Mouse (Mus musculus) heart, postnatal 10 days (tissue): ENCODE results near the gene Egfl7. TPM values are rescaled to one million over a fixed set of nuclear protein-coding genes. Genes with fewer than 3 reads are reported as not detected.
A peak's percentile ranks its signal among the peaks of the same experiment; 100 is the strongest.

Experiments
- DNase-seq, 2 experiments: peaks; one replicate each; pipeline ENCODE4 v3.0.0; 2021
- intact Hi-C: fragments of 180-260 bp; cut with DNase I; formaldehyde crosslinking; loops from one replicate; pipeline ENCODE4 v1.15.1; 2025
- total RNA-seq, 2 experiments: library from RNA; stranded (reverse); gene quantifications; 2 replicates each; pipeline ENCODE4 v1.2.3; 2021

Egfl7 gene
- total RNA-seq, 2 experiments from 2014 or later = 325 to 346 TPM

DNA sequence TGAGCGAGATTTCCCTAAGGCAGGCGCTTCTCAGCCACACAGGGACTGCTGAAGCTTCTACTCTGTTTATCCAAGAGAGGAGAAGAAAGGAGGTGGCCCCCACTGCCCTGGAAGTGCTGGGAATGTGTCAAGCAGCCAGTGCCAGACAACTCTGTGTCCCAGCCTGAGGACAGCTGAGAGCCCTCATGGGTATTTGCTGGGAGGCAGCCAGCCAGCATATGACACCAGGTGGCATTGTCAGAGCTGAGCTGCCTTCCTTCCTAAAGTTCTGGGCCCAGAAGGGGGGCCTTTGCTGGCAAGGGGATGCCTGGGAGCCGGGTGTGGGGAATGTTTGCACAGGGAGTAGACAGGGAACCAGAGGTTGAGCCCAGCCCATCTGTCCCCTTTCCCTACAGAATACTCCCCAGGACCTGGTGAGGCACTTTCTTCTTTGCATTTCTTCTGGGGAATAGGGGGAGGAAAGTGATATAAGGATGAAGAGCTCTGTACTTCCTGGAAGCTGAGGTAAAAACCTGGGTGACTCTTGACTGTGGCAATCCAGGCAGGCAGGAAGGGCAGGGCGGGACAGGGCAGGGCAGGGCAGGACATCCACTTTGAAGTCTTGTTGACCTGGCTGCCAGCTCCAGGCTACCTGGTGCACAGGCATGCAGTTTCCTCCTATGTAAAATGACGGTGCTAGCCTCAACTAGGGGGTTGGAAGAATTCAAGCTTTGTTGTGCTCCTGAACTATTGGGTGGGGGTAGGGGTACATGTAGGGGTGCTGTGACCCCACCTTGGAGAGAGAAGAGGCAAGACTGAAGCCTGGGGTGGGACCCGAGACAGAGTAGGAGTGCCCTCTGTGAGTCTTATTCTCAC lies 27.5 kb downstream of the Egfl7 start:
- peak; percentile 85 to 90 for DNase-seq

DNA sequence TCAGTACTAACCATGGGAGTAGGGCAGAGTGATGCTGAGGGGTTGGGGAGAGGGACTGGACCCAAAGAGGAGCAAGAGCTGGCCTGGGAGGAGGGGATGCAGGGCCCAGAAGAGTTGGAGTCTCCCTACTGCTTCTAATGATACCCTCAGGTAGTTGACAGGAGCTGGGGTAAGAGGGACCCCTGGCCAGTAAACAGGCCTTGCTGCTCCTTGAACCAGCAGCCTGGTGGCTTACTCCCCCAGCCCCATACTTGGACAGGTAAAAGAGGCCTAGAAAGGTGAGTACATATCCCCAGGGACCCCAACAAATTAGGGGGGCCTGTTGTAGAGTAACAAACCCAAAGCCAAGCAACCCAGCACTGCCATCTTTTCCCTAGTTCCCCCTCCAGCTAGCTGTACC lies 29.0 kb downstream of the Egfl7 start:
- DNase-seq = no peak
- intact Hi-C loops = no loop called here

More for the DNA sequence above, 27.5 kb downstream of the Egfl7 start:
- intact Hi-C loops = no loop called here

DNA sequence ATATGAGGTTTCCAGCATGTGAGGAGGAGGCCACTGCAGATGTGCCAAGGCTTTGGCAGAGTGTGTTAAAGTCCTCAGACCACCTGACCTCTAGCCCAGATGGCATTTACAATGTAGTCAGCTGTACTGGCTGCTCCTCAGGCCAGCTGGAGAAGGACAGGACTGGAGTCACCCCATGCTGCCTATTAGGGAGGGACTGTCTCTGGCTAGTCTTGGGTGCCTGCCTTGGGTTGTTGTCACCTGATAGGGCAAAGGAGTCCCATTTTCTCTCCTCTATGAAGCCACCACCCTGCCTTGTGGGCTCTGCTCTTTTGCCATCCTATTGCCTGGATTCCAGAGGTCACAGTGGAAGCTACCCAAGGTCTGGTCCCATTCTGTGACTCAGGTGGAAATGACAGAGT lies 29.4 kb downstream of the Egfl7 start:
- intact Hi-C loops = no loop called here
- DNase-seq = peak; percentile 81 to 82

DNA sequence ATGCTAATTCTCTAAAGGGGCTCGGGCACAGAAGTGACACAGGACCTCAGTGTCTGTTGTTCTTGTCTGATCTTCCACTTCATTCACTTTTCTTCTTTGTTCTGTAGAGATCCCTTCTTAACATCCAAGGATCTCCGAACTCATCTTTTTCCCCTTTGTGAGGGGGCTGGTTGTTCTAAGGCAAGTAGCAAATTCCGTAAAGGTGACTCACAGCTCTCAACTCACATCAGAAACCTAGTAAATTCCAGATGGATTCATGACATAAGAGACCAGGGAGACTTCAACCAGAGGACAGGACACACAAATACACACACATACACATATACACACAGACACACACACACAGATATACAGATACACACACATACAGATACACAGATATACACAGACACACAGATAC lies 30.7 kb downstream of the Egfl7 start:
- intact Hi-C loops = no loop called here
- no peak for DNase-seq

DNA sequence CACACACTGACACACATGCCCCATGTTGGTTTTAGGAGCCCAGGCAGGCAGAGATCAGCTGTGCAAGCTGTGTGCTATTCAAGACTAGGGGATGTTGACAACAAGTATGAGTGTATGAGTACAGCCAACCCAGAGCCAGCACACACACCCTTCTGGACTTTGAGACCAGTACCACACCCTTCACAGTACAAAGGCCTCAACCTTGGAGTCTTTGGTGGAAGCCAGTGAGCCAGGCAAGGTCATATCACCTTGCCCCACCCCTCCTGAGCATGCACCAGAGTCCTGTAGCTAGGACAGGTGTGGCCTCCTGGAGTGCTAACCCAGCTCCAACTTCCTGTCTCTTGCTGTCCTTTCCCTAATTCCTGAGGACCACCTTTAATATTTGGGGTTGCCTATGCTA lies 31.2 kb downstream of the Egfl7 start:
- DNase-seq = no peak
- intact Hi-C loops = no loop called here

DNA sequence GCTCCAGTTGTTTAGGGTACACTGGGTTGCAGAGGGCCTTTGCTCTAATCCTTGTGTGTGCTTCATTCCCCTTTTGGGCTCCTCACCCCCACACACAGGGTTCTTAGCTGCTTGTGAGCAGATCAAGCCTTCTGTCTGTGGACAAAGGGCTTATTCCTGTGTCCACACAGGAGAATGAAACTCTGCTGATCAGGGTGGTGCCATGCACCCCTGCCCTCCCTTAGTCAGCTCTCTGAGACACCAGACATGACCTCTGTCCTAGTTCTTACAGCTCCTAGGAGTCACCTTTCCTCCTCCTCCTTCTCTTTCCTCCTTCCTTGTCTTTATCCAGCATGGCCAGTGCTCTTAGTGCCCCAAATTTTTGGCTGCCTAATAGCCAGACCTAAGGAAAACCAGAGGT lies 32.1 kb downstream of the Egfl7 start:
- intact Hi-C loops = no loop called here
- DNase-seq = no peak

DNA sequence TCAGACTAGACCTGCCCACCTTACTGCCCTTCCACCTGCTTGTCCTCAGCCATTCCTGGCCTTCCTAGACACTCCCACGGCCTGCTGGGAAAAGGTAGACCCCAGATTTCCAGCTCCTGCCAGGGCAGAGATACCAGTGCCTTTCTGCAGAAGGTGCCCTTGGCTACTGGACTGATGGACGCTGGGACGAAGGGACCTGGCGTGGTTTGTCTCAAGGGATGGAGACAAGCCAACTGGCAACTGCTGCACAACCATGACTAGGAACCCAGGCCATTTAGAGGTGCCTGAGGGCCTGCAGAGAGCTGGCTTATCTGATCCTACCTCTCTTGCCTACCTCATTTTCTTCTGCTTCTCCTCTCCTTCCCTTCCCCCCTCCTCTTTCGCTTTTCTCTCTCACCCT lies 35.1 kb downstream of the Egfl7 start:
- intact Hi-C loops = no loop called here
- peak; percentile 68 to 77 for DNase-seq

DNA sequence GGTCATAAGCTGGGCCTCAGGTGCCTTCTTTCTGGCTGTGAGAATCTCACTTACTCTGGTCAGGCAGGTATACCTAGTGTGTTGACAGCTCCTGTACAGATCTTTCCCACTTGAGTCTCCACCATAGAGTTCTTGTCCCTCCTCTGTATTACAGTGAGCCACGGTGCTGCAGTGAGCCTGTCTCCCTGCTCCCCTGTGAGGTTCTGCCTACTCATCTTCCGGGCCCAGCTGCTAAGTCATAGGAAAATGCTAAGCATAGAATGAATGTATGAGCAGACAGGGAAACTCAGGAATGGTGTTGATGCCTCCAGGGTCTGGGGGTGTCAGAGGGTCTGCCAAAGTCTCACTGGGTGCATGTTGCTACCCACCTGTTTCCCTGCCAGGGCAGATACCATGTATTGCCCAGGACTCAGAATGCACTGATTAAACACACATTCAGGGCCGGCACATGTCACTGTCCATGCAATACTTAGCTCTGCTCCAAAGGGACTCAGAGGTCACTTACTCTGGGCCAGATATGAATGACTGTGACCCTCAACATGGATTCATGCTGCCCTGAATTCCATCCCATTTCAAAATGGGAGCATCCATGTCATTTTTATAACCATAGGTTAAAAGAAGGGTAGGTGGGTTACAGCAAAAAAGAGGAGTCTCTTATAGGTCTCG lies 35.8 kb downstream of the Egfl7 start:
- intact Hi-C loops = no loop called here
- no peak for DNase-seq

DNA sequence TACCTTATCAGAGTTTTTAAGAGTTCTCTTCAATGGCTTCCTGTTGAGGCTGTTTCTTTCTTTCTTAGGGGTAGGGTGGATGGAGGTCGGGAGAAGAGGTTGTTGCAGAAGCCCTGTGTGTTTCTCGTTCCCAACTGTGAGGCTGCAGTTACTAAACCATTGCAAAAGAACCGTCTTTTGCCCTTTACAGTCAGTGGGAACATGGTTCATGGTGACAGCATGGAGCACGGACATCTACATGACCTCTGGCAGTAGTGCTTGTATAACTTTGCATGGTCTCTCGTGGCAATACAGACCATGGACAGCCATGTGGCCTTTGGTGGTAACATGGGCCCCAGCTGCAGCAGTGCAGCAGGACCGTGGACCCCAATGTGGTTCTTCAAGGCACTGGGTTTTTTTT lies 37.5 kb downstream of the Egfl7 start:
- DNase-seq = no peak
- intact Hi-C loops = no loop called here

DNA sequence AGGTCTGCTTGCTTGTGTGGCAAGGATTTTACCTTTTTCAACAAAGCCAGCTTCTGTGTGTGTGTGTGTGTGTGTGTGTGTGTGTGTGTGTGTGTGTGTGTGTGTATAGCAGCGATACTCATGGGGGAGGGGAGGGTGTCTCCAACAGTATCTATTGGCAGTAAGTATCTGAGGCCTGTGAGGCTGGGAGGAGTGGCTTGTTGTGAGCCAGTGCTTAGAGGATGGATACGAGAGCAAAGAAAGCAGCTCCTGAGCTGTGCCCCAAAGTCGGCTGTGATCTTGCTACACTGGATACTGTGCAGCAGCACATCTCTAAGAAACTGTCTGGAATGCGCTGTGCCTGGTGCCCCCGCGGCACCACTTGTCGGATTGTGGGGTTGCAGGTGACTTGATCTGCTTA lies 38.1 kb downstream of the Egfl7 start:
- intact Hi-C loops = no loop called here
- no peak for DNase-seq

DNA sequence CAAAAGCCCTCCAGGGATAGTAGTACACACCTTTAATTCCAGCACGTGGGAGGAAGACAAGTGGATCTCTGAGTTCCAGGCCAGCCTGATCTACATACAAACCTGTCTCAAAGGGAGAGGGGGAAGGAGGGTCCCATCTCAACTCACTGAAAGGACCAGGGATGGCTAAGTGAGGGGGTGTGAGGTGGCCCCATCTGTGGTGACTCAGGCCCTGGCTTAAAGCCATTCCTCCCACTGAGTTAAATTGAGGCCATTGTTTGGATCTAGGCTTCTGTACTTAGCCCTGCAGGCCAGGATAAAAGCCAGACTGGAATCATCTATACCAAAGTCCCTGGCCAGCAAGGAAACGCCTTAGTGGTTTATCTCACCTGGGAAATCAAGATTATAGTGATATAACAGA lies 41.4 kb downstream of the Egfl7 start:
- DNase-seq = no peak
- intact Hi-C loops = no loop called here

DNA sequence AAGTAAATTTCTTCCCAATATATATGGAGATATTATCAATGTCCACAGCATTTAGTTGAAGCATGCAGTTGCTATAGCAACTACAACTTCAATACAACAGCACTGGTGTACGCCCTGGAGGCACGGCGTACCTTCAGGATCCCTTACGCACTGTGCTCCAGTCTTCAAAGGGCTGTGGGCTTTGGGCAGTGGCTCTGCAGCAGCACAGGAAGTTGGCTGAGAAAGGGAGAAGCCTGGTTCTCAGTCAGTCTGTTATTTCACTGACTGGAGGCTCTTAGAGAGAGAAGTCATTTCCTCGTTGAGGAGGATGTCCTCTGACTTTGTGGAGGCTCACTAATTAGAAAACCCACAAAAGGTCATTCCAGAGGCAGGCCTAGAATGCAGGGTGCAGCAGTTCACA lies 43.2 kb downstream of the Egfl7 start:
- intact Hi-C loops = no loop called here
- DNase-seq = no peak

DNA sequence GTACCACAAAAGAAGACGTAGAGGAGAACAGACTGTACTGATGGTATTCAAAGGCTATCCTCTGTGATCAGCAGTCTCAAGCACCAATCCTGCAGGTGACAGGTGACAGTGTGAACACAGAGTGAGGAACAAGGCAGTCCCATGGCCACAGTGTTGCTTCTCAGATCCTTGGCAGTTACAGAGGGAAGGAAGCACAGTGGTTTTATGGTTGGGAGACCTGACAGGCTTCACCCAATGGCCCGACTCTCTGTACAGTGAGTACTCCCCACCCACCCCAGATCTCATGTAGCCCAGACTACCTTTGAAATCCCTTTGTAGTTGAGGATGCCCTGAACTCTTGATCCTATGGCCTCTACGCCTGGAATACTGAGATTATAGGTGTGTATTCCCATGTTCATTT lies 45.6 kb downstream of the Egfl7 start:
- intact Hi-C loops = no loop called here
- no peak for DNase-seq

DNA sequence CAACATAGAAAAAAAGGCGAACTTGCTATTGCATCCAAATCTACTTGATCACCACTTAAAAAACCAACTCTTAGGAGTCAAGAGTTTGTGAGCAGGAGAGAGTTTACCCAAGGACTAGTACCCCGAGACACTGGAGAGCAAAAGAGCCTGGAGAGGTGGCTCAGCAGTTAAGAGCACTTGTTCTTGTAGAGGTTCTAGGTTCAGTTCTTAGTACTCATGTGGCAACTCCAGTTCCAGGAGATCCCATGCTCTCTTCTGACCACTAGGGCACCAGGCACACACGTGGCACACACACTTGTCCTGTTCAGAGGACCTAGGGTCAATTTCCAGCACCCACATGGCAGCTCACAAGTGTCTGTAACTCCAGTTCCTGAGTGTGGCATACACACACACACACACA lies 46.3 kb downstream of the Egfl7 start:
- intact Hi-C loops = no loop called here
- no peak for DNase-seq

DNA sequence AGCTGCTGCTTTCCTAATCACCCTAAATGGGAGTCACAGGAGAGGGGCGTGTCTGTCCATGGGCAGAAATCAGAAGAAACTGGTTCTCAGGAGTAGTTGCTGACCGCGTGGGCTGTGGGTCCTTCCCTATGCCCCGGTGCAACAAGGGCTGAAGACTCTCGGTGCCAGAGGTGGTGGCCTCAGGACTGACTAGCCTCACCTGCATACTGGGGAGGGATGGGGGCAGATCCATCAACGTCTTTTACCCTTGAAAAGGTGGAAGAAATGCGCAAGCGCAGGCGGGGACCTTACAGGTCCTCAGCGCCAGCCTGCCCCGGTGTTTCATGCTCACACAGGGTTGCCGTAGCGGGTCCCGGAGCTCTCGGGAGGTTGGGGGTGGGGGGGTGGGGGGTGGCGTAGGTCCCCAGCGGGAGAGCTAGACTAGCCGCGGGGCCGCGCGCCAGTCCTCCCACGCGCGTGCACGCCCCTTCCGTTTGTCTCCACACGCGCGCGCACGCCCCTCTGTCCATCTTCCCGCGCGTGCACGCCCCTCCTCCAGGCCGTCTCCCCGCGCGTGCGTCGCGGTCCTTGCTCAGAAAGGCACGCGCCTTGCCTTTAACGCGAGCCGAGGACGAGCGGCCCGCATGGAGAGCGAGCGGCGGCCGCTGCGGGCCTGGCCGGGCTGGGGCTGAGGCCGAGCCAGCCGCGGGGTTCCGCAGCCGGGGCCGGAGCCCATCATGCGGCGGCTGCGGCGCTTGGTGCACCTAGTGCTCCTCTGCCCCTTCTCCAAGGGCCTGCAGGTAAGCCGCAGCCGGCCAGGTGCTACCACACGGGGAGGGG lies 48.3 kb downstream of the Egfl7 start, which contains the start of gene Fam69b:
Fam69b (plus strand) TSS at position 537 of the 819 bp plus-strand sequence.
- intact Hi-C loops = no loop called here

DNA sequence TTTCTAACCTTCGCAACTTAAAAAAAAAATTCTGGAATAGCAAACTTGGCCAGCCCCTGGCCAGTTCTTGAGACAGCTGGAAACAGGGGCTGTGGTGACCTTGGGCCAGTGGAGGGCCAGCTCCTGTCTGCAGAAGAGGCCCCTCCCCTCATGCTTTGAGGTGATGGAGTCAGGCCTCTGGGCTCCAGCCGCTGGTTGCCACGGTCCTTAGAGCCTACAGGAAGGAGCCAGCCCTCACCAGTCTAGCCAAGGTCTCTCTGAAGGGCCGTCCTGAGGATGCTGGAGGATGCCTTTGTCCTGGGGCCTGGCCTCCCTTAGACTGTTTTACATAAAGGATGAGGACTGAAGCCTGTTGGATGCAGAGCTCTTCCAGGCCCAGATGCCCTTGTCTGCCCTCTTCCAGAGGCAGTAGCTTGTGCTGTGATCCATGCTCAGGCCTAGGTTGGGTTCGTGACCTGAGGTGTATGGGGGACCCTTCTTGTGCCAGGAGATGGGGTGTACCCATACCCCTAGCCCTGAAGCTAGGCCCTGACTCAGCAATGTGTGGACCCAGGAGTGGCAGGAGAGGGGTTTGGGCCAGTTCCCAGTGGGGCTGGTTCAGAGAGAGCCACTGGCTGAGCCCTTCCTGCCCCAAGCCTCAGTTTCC lies 49.1 kb downstream of the Egfl7 start:
- intact Hi-C loops = no loop called here
- DNase-seq = no peak

More for the DNA sequence above, 48.3 kb downstream of the Egfl7 start, which contains the start of gene Fam69b:
- peak; percentile 81 for DNase-seq

DNA sequence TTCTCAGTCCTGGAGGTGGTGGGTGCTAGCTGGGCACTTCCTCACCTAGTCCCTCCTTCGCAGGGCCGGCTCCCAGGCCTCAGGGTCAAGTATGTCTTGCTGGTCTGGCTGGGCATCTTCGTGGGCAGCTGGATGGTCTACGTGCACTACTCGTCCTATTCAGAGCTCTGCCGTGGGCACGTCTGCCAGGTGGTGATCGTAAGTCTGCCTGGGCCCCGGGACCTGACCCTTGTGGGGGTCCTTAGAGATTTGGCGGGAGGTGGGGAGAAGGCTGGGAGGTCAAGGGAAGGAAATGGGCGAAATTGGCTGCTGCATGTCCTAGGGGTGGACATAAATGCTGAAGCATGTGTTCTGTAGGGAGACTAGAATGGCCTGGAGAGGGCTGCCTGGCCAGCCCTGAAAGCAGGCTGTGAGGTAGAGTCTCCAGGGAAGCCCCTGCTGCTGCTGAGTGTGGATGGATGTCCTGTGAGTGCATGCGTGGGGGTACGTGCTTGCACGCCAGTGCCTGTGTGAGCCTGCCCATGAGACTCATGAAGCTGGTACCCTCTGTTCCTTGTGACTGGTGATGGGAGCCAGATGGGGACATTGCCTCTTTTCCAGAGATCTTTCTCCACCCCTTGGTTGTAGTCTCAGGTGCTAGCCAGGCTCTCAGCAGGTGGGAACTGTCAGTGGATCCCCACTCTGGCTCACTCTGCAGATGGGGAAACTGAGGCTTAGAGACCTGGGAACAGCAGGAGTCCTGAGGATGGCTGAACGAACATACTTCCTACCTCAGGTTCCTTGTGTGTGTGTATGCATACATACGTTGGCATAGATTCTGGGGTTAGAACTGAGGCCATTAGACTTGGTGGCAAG lies 53.0 kb downstream of the Egfl7 start:
- intact Hi-C loops = no loop called here
- no peak for DNase-seq

DNA sequence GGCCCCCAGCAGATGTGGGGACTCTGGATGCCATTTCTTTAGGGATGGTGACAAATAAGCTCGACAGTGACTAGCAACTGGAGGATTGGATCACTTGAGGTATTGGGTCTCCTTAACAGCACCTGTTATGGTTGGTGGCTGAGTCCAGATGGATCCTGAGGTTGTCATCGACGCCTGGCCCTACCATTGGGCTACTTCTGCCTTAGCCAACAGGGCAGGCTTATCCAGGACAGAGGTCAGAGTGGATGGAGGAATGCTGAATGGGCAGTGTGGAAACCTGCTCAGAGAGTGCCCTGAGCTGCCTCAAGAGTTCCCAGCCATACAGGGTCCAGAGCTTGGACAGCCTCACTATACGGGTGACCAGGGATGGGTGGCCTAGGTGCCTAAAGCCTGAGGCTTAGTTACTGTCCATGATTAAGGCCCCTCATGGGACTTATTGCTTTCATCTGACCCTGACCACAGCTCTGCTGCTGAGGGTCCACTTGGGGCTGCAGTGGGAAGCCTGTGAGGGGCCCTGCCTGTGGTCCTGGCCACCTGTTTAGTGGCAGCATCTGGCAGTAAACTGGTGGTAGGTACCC lies 54.2 kb downstream of the Egfl7 start:
- no peak for DNase-seq
- intact Hi-C loops = no loop called here
